Mouse (Mus musculus): ENCODE measurements around the gene Scube1. TPM values are rescaled to one million over a fixed set of nuclear protein-coding genes. Genes with fewer than 3 reads are reported as not detected.
A peak's percentile ranks its signal among the peaks of the same experiment; 100 is the strongest.

Gene Scube1
- polyA plus RNA-seq, 1 experiment from 2014 or later: 0.16 TPM

DNA sequence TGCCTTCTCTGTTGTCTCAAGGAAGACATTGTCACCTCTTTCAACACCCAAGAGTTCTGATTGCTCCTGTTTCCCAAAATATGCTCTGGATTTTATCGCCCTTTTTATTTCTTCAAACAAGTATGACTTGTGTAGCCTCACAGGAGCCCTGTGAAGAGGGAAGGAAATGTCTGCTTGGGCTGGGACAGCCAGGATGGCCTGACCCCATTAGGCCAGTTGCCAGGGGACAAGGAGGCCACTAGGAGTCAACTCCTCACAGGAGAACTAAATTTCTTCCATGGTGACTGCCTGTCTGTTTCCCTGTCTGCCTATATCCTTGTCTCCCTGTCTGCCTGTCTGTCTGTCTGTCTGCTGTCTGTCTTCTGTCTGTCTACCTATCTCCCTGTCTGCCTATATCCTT is 17.2 kb upstream of the Scube1 start:
- ATAC-seq (ENCODE audit: low read depth): no peak
- Histone ChIP-seq H3K4me1 (replicated peaks) (no peaks in the 10 kb centered on the region), H3K9me3 (replicated peaks) (no peaks in the 10 kb centered on the region), H3K9ac (no peak overlapping the region), H3K4me2 (no peak overlapping the region), H3K27me3 (no peaks in the 10 kb centered on the region), H3K36me3 (no peaks in the 10 kb centered on the region), H3K4me3 (replicated peaks) (no peak overlapping the region), H3K27ac (no peak overlapping the region)
- 67% methylated on average over 1 of the region's 1 CpGs for WGBS (ENCODE audit: insufficient replicate concordance)
- no peak for DNase-seq

DNA sequence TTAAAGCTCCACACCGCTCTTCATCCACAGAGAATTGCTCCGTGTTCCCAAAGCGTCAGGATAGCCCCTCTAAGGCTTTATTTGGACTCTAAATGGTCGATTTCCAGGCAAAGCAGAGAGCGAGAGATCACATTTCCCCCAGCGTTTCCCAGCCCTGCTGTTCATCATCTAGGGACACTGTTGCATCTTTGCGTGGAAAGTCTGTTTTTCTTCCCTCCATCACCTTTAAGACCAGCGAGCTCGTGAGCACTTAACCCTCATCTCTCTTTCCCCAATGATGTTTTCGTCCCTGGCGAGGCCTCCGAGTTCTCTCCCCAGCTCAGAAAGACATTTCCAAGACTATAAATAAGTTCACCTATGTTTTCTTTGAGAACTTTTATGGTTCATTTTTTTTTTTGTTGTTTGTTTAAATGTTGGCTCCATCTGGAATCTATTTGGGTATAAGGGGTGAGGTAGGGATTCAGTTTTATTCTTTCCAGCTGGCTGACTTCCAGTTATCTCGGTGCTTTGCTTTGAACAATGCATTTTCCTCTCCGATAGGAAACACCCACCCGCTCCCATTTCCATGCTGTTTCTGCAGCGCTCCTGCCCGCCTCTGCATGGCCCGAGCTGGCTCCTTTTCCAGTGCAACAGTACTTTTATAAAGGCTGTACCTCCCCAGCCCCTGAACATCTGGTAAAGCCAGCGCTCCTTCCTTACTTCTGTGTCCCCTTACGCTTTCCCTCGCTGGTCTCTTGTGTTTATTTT is 16.0 kb upstream of the Scube1 start:
- no peak overlapping the region for H3K9ac ChIP-seq
- no peak overlapping the region for H3K27ac ChIP-seq
- no peak for DNase-seq

DNA sequence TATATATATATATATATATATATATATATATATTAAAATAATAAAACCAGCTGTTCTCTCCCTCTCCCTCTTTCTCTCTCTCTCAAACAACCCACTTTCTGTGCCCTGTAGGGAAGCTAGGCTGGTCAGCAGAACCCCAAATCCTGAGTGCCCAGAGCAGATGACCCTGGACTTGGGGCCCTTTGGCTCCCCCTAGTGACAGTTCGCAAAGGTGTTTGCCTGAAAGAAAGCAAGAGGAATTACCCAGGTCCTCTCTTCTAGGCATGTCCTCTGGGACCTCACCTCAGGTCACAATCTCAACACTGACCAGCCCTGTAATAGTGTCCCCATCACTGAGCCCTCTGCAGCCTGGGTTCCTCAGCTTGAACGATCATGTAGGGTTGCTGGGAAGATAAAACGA is 2.8 kb upstream of the Scube1 start:
- no peak overlapping the region for H3K4me3 ChIP-seq (replicated peaks)
- H3K27ac ChIP-seq: no peak overlapping the region
- DNase-seq (no peak), ATAC-seq (ENCODE audit: low read depth) (no peak)
- peaks cover 6% of the 10 kb centered on the region for H3K4me1 ChIP-seq (replicated peaks)
- peaks cover 46% of the 10 kb centered on the region for H3K27me3 ChIP-seq
- no peaks in the 10 kb centered on the region for H3K9me3 ChIP-seq (replicated peaks)
- H3K36me3 ChIP-seq: no peaks in the 10 kb centered on the region
- no peak overlapping the region for H3K9ac ChIP-seq
- no peak overlapping the region for H3K4me2 ChIP-seq
- WGBS (ENCODE audit: insufficient replicate concordance): 22% methylated on average over 3 of the region's 3 CpGs

More for the DNA sequence above, 16.0 kb upstream of the Scube1 start:
- Histone ChIP-seq H3K36me3 (no peaks in the 10 kb centered on the region), H3K9me3 (replicated peaks) (no peaks in the 10 kb centered on the region), H3K4me2 (no peak overlapping the region), H3K4me3 (replicated peaks) (no peak overlapping the region), H3K4me1 (replicated peaks) (no peaks in the 10 kb centered on the region), H3K27me3 (no peaks in the 10 kb centered on the region)
- WGBS (ENCODE audit: insufficient replicate concordance): 49% methylated on average over 21 of the region's 21 CpGs
- ATAC-seq (ENCODE audit: low read depth): no peak

DNA sequence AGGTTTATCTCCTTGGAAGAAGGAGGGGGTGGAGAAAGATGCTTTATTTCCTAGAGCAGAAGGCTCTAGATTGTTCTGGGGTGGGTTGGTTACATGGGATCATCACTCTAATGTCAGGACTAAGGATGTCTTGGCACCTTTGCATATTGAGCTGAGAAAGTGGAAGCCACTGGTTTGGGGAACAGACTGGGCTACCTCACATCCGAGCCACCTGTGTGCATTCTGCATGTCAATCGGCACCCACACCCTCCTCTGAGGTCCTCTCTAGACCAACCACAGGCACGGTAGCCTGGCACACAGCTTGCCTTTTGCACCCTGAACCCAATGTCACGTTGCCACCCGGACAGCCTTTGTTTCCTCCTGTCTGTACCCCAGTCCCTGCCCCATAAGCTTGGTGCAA is 1.9 kb upstream of the Scube1 start:
- no peak overlapping the region for H3K9ac ChIP-seq
- H3K27ac ChIP-seq: no peak overlapping the region
- no peak overlapping the region for H3K4me3 ChIP-seq (replicated peaks)
- H3K4me2 ChIP-seq: no peak overlapping the region
- WGBS (ENCODE audit: insufficient replicate concordance): 63% methylated on average over 5 of the region's 5 CpGs
- no peak for ATAC-seq (ENCODE audit: low read depth)
- peaks cover 6% of the 10 kb centered on the region for H3K4me1 ChIP-seq (replicated peaks)
- H3K9me3 ChIP-seq (replicated peaks): no peaks in the 10 kb centered on the region
- H3K36me3 ChIP-seq: no peaks in the 10 kb centered on the region
- H3K27me3 ChIP-seq: peaks cover 55% of the 10 kb centered on the region
- no peak for DNase-seq

DNA sequence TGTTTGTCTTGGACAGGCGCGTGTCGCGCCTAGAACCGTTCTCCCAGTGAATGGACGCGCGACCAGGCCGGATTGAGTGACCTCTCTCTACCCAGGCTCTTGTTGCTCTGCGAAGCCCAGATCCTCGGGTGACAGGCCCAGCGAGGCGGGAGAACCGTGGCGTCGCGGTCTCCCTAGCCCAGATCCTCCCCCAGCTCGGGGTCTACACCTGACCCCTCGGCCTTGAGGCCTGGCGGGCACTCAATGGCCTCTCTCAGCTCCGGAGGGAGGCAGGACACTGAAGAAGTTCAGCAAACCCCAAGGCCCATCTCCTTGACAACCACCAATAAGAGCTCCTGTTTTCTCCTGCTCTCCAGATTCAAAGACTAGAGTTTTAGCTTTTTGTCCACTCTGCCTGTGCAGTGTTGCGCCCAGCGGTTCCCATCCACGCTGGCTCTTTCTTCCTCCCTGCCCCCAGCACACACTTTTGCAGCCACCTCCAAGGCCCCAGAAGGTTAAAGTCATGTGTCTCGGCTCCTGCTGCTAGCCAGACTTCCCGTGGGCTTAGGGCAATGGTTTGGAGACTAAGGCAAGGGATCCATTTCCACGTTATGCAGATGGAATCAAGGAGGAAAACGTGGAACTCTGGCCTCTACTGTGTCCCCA is 857 bp upstream of the Scube1 start:
- ATAC-seq (ENCODE audit: low read depth): no peak
- peaks cover 6% of the 10 kb centered on the region for H3K4me1 ChIP-seq (replicated peaks)
- no peaks in the 10 kb centered on the region for H3K9me3 ChIP-seq (replicated peaks)
- 22% methylated on average over 28 of the region's 28 CpGs for WGBS (ENCODE audit: insufficient replicate concordance)
- H3K4me3 ChIP-seq (replicated peaks): no peak overlapping the region; the same call in 1 of the 2 replicates
- H3K27me3 ChIP-seq: peaks cover 63% of the 10 kb centered on the region
- no peak overlapping the region; the same call in 1 of the 2 replicates for H3K4me2 ChIP-seq
- no peak overlapping the region for H3K9ac ChIP-seq
- no peaks in the 10 kb centered on the region for H3K36me3 ChIP-seq
- H3K27ac ChIP-seq: no peak overlapping the region
- DNase-seq: no peak

DNA sequence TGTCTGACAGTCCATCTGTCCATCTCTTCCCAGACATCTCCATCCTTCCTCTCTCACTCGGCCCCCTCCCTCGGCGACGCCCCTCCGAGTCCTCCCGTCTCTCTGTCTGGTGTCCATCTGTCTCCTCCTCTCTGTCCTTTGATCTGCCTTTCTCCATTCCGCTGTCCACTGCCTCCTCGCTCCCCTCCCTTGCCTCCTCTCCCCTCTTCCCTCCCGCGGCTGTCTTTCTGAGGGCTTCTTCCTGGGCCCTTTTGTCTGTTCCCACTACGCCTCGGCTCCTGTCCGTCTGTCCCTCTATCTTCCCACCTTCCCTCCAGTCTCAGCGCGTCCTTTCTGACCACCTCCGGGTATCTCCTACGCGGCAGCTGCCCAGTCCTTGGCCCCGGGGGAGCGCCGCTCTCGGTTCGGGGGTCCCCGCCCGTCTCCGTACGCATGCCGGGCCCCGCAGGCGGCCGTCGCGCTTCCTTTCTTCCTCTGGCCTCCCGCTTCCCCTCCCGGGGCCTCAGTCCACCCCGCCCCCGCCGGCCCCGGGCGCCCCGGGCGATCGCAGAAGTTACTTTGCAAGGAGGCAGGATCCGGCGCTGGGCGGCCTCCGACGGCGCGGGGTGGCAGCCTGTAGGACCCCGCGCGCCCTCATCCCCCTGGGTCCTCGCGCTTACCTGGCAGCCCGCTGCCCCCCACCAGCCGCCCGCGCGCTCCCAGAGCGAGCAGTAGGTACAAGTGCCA is 498 bp downstream of the Scube1 start:
- no peak overlapping the region for H3K9ac ChIP-seq
- peak; percentile 4; the same call in 1 of the 2 replicates for ATAC-seq (ENCODE audit: low read depth)

DNA sequence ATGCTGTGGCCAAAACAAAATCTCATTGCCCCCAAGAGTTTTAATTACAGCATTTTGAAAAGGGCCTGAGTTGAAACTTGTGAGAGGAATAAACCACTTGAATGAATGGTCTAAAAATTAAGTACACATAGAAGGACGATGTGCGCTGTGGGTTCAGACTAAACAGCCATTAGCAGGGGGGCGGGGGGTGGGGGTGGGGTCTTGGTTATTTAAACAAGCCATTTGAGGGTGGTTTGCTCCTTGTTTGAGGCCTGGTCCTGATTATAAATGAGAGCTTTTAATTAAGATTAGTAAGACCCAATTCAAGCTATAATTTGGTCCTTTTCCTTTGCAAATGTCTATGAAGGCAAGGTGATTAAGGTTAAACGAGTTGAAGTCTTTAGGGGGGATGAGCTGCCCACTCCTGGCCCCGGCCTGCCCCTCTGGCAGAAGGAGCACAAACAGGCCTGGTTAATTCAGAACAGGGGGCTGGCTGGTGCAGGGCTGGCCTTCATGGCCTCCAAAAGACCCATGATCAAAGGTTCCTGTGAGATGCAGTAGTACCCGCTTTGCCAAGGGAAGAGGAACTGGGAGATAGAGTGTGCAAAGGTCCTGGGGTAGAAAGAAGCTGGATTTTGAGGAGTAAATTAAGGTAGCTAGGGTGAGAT is 9.1 kb downstream of the Scube1 start:
- Histone ChIP-seq H3K9me3 (replicated peaks) (no peaks in the 10 kb centered on the region), H3K9ac (no peak overlapping the region), H3K4me3 (replicated peaks) (no peak overlapping the region), H3K27me3 (no peaks in the 10 kb centered on the region), H3K27ac (no peak overlapping the region), H3K4me1 (replicated peaks) (no peaks in the 10 kb centered on the region), H3K36me3 (no peaks in the 10 kb centered on the region), H3K4me2 (no peak overlapping the region)
- DNase-seq (no peak), ATAC-seq (ENCODE audit: low read depth) (no peak)
- WGBS (ENCODE audit: insufficient replicate concordance): 52% methylated on average over 6 of the region's 6 CpGs

More for the DNA sequence above, 498 bp downstream of the Scube1 start:
- H3K4me1 ChIP-seq (replicated peaks): peaks cover 6% of the 10 kb centered on the region
- no peaks in the 10 kb centered on the region for H3K9me3 ChIP-seq (replicated peaks)
- no peaks in the 10 kb centered on the region for H3K36me3 ChIP-seq
- DNase-seq: no peak
- peak overlapping the region; percentile 48 for H3K4me3 ChIP-seq (replicated peaks)
- no peak overlapping the region for H3K27ac ChIP-seq
- peak overlapping the region; percentile 68 for H3K4me2 ChIP-seq
- WGBS (ENCODE audit: insufficient replicate concordance): 2% methylated on average over 61 of the region's 61 CpGs
- H3K27me3 ChIP-seq: peaks cover 63% of the 10 kb centered on the region

DNA sequence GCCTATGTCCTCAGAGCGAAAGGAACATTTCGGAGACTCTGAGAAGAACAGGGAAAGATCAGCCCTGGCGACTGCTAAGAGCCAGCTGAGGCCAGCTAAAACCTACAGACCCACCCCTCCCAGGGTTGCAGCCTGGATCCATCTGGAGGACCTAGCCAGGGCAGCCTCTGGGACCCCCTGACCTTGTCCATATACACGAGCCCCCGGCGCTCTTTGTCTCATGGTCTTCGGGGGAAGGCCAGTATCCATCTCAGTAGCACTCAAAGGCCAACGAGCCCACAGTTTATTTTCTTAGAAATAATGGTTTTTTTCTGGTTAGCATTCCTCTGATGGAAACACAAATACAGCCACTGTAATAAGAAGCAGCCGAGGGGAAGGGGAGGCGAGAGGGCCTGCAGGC is 12.0 kb downstream of the Scube1 start:
- H3K36me3 ChIP-seq: no peaks in the 10 kb centered on the region
- H3K9ac ChIP-seq: no peak overlapping the region
- no peaks in the 10 kb centered on the region for H3K9me3 ChIP-seq (replicated peaks)
- no peaks in the 10 kb centered on the region for H3K27me3 ChIP-seq
- no peak overlapping the region for H3K4me2 ChIP-seq
- DNase-seq: no peak
- no peak overlapping the region for H3K4me3 ChIP-seq (replicated peaks)
- WGBS (ENCODE audit: insufficient replicate concordance): 72% methylated on average over 10 of the region's 10 CpGs
- no peaks in the 10 kb centered on the region for H3K4me1 ChIP-seq (replicated peaks)
- H3K27ac ChIP-seq: no peak overlapping the region
- no peak for ATAC-seq (ENCODE audit: low read depth)

DNA sequence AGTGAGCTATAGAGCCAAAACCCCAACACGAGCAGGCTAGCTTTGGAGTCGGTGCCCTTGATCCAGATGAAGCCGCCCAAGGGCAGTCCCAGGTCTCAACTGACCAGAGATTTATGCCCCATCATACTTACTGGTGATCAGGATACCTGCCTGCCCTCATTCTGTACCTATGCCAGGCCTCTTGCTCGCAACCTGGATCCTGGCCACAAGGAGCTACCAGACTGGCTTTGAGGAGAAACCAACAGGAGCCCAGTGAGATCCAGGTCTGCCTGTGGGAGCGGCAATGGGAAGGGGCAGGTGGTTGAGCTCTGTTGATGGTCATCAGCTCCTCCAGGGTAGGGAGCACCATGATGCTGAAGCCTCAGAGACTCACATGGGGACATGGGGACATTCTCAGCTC is 12.5 kb downstream of the Scube1 start:
- Histone ChIP-seq H3K27ac (no peak overlapping the region), H3K36me3 (no peaks in the 10 kb centered on the region), H3K4me2 (no peak overlapping the region), H3K4me3 (replicated peaks) (no peak overlapping the region), H3K4me1 (replicated peaks) (no peaks in the 10 kb centered on the region), H3K27me3 (no peaks in the 10 kb centered on the region), H3K9me3 (replicated peaks) (no peaks in the 10 kb centered on the region), H3K9ac (no peak overlapping the region)
- WGBS (ENCODE audit: insufficient replicate concordance): 67% methylated on average over 5 of the region's 5 CpGs
- DNase-seq (no peak), ATAC-seq (ENCODE audit: low read depth) (no peak)

DNA sequence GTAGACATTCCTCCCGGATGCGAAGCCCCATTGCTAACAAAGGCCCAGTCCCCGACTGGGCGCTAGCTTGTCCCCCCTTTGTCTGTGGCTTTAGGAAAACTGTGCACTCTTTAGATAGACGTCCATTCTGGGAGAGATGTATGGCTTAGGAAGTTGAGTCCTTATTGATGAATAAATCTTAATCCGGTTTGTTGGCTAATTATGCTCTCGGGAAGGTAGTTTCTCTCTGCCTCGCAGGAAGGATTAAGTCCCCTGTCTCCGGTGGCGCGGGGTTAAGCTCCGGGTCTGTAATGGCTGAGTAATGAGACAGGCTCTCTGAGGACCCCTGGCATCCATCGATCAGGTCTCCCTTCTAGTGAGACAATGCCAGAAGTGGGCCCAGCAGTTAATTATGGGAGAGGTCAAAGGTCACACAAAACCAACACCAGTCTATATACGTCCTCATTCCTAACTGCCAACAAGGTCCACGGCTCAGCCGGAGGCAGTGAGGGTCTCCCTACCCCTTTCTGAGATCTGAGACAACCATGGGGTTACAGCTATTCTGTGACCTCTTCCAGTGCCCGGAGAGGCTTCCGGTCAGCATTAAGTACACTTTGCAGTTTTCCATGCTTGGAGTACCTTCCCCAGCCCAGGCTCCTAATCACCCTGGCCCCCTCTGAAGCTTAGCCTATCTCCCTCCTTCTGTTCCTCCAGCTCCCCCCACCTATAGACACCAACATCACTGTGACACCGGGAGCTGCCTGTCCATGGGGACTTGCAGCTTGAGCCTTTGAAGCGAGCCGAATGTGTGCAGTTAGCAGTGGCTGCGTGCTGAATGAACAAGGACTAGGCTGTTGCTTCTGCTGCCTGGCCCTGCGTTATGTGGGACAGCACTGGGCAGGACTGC is 14.7 kb downstream of the Scube1 start:
- H3K9ac ChIP-seq: no peak overlapping the region
- H3K4me1 ChIP-seq (replicated peaks): no peaks in the 10 kb centered on the region
- no peak overlapping the region for H3K27ac ChIP-seq
- H3K4me2 ChIP-seq: no peak overlapping the region
- DNase-seq (no peak), ATAC-seq (ENCODE audit: low read depth) (no peak)
- no peaks in the 10 kb centered on the region for H3K36me3 ChIP-seq
- no peaks in the 10 kb centered on the region for H3K9me3 ChIP-seq (replicated peaks)
- 63% methylated on average over 23 of the region's 23 CpGs for WGBS (ENCODE audit: insufficient replicate concordance)
- H3K4me3 ChIP-seq (replicated peaks): no peak overlapping the region
- no peaks in the 10 kb centered on the region for H3K27me3 ChIP-seq
